Mouse (Mus musculus): Measurements from ENCODE around the gene Smug1.

Gene Smug1

GRCm38 (mm10) chr15:103167042-103167615, at the start of gene Smug1:
Gene Smug1, minus strand, starts transcription at chr15:103167092.
- DNase-seq (ENCODE audit: extremely low spot score, low spot score): peak; percentile 30

GRCm38 (mm10) chr15:103216052-103216451, 49.2 kb upstream of the Smug1 start:
- no peak for DNase-seq (ENCODE audit: extremely low spot score, low spot score)

- peak; percentile 92 for DNase-seq (ENCODE audit: extremely low spot score, low spot score)
These were observed 48.3 kb upstream of the Smug1 start for GRCm38 (mm10) chr15:103214971-103215907.

GRCm38 (mm10) chr15:103214149-103214548, 47.3 kb upstream of the Smug1 start:
- no peak for DNase-seq (ENCODE audit: extremely low spot score, low spot score)

GRCm38 (mm10) chr15:103205156-103205555, 38.3 kb upstream of the Smug1 start:
- no peak for DNase-seq (ENCODE audit: extremely low spot score, low spot score)

- DNase-seq (ENCODE audit: extremely low spot score, low spot score): no peak
These were observed 35.3 kb upstream of the Smug1 start for GRCm38 (mm10) chr15:103202088-103202793.

- no peak for DNase-seq (ENCODE audit: extremely low spot score, low spot score)
These were observed 30.9 kb upstream of the Smug1 start for GRCm38 (mm10) chr15:103197785-103198184.

GRCm38 (mm10) chr15:103196835-103197234, 29.9 kb upstream of the Smug1 start:
- no peak for DNase-seq (ENCODE audit: extremely low spot score, low spot score)

GRCm38 (mm10) chr15:103193606-103194005, 26.7 kb upstream of the Smug1 start:
- no peak for DNase-seq (ENCODE audit: extremely low spot score, low spot score)

GRCm38 (mm10) chr15:103190531-103191462, 23.9 kb upstream of the Smug1 start:
- peak; percentile 36 for DNase-seq (ENCODE audit: extremely low spot score, low spot score)

- DNase-seq (ENCODE audit: extremely low spot score, low spot score): no peak
These were observed 23.2 kb upstream of the Smug1 start for GRCm38 (mm10) chr15:103190083-103190482.

- DNase-seq (ENCODE audit: extremely low spot score, low spot score): no peak
These were observed 20.9 kb upstream of the Smug1 start for GRCm38 (mm10) chr15:103187803-103188202.

GRCm38 (mm10) chr15:103185462-103186198, 18.7 kb upstream of the Smug1 start:
- peak; percentile 54 for DNase-seq (ENCODE audit: extremely low spot score, low spot score)

GRCm38 (mm10) chr15:103183651-103184610, 17.0 kb upstream of the Smug1 start:
- peak; percentile 60 for DNase-seq (ENCODE audit: extremely low spot score, low spot score)

- DNase-seq (ENCODE audit: extremely low spot score, low spot score): peak; percentile 79
These were observed 16.2 kb upstream of the Smug1 start for GRCm38 (mm10) chr15:103183135-103183534.

- DNase-seq (ENCODE audit: extremely low spot score, low spot score): peak; percentile 89
These were observed 15.4 kb upstream of the Smug1 start for GRCm38 (mm10) chr15:103182166-103182790.

- DNase-seq (ENCODE audit: extremely low spot score, low spot score): no peak
These were observed 13.5 kb upstream of the Smug1 start for GRCm38 (mm10) chr15:103180406-103180805.

- no peak for DNase-seq (ENCODE audit: extremely low spot score, low spot score)
These were observed 11.9 kb upstream of the Smug1 start for GRCm38 (mm10) chr15:103178767-103179166.

Data from neural tube, embryonic 10.5 days (tissue).